Mouse (Mus musculus) forebrain, embryonic 12.5 days (tissue): ENCODE data around the gene Gm20388. TPM values are rescaled to one million over a fixed set of nuclear protein-coding genes. Genes with fewer than 3 reads are reported as not detected.

Experiments used
- ATAC-seq: fragments of 200-750 bp; cut with Nextera tagmentation; 2 replicates; pipeline ENCODE4 v1.8.0; 2017; ENCODE audit warnings: moderate TSS enrichment; ENCODE audit not compliant: low FRiP score
- H3K27ac ChIP-seq: fragments of 300-500 bp; sonication (generic); 2 replicates; pipeline ENCODE4 v1.5.1; 2016; ENCODE audit warnings: mild to moderate bottlenecking
- H3K27me3 ChIP-seq: fragments of 300-500 bp; sonication (generic); 2 replicates; pipeline ENCODE4 v1.6.1; 2016; ENCODE audit warnings: mild to moderate bottlenecking
- H3K36me3 ChIP-seq: fragments of 300-500 bp; sonication (generic); replicated peaks from 2 replicates; pipeline ENCODE4 v1.6.1; 2016; ENCODE audit warnings: mild to moderate bottlenecking
- H3K4me1 ChIP-seq: fragments of 300-500 bp; sonication (generic); 2 replicates; pipeline ENCODE4 v1.6.1; 2016
- H3K4me2 ChIP-seq: fragments of 300-500 bp; sonication (generic); 2 replicates; pipeline ENCODE4 v1.6.1; 2016; ENCODE audit warnings: mild to moderate bottlenecking, moderate library complexity
- H3K4me3 ChIP-seq: fragments of 300-500 bp; sonication (generic); replicated peaks from 2 replicates; pipeline ENCODE4 v1.5.1; 2016; ENCODE audit warnings: mild to moderate bottlenecking
- H3K9ac ChIP-seq: fragments of 300-500 bp; sonication (generic); 2 replicates; pipeline ENCODE4 v1.6.1; 2016; ENCODE audit warnings: mild to moderate bottlenecking
- H3K9me3 ChIP-seq: fragments of 300-500 bp; sonication (generic); 2 replicates; pipeline ENCODE4 v1.6.1; 2016
- WGBS: fragments of 180-500 bp; shearing (Covaris S2); methylation state at CpG from one replicate; pipeline ENCODE4 v1.1.7; 2016; 5-methylcytosine and 5-hydroxymethylcytosine counted together
- polyA plus RNA-seq: library from polyadenylated mRNA; unstranded; fragments of >200 nt; fragmentation: Nextera tagmentation; extraction: Ambion mirVana; gene quantifications from 2 replicates; pipeline ENCODE4 v1.2.1, GENCODE M21; 2016

Gene Gm20388
- polyA plus RNA-seq, 1 experiment from 2014 or later = not detected

- no peak overlapping the region for H3K4me2 ChIP-seq
- H3K27ac ChIP-seq = no peak overlapping the region
- no peaks in the 10 kb centered on the region for H3K9me3 ChIP-seq
- H3K9ac ChIP-seq = no peak overlapping the region
- no peak overlapping the region for H3K4me3 ChIP-seq
- H3K4me1 ChIP-seq = no peaks in the 10 kb centered on the region
- WGBS = 61% methylated on average over 17 of the region's 17 CpGs
- no peaks in the 10 kb centered on the region for H3K27me3 ChIP-seq
- no peaks in the 10 kb centered on the region for H3K36me3 ChIP-seq
- no peak for ATAC-seq
These were observed 1092.4 kb downstream of the Gm20388 start for GRCm38 (mm10) chr8:121002871-121003539.

DNA sequence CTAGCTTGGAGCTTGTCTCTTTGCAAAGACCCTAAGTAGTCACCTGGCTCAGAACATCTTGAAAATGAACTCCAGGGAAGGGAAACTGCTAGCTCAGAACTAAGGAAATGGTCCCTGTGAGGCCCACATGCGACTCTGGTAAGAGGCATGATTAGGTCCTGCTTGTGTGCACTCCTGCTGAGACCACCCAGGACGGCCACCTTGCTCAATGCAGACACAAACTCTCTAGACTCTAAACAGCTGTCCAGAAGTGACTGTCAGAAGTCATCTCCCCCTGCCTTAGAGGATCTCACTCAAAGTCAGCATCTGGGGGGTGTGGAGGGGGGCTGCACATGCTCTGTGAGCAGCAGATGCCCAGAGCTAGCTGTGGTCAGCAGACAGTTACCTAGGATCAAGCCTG is 1093.0 kb downstream of the Gm20388 start:
- H3K27me3 ChIP-seq = no peaks in the 10 kb centered on the region
- H3K27ac ChIP-seq = no peak overlapping the region
- no peak overlapping the region for H3K4me2 ChIP-seq
- no peak for ATAC-seq
- H3K36me3 ChIP-seq = no peaks in the 10 kb centered on the region
- no peak overlapping the region for H3K9ac ChIP-seq
- H3K4me1 ChIP-seq = no peaks in the 10 kb centered on the region
- H3K4me3 ChIP-seq = no peak overlapping the region
- 63% methylated on average over 2 of the region's 2 CpGs for WGBS
- no peaks in the 10 kb centered on the region for H3K9me3 ChIP-seq

GRCm38 (mm10) chr8:121013318-121013717 is 1102.7 kb downstream of the Gm20388 start:
- ATAC-seq = no peak
- no peak overlapping the region for H3K9ac ChIP-seq
- 52% methylated on average over 6 of the region's 6 CpGs for WGBS
- peaks cover 11% of the 10 kb centered on the region for H3K27me3 ChIP-seq
- no peak overlapping the region for H3K27ac ChIP-seq
- no peaks in the 10 kb centered on the region for H3K9me3 ChIP-seq
- H3K4me2 ChIP-seq = no peak overlapping the region
- H3K4me1 ChIP-seq = peaks cover 5% of the 10 kb centered on the region; the same call in 1 of the 2 replicates
- no peak overlapping the region for H3K4me3 ChIP-seq
- H3K36me3 ChIP-seq = no peaks in the 10 kb centered on the region

DNA sequence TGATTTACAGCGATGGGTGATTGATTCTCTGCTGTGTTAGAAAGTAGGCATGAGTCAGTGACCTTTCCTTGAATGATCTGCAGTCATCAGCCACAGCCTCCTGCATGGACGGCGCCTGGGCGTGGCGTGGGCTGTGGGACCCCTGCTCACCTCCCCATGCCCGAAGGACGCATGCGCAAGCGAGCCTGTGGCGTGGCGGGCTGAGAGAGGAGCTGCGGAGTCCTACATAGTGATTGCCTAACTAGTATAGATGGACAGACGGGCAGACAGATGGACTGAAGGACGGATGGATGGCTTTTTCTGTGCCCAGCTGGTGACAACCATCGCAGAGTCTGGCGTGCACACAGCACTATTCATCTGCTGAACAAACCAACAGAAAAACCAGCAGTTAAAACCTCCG is 1106.0 kb downstream of the Gm20388 start:
- peaks cover 8% of the 10 kb centered on the region; the same call in 1 of the 2 replicates for H3K27me3 ChIP-seq
- no peak overlapping the region for H3K4me2 ChIP-seq
- WGBS = 83% methylated on average over 17 of the region's 17 CpGs
- peaks cover 11% of the 10 kb centered on the region; the same call in 1 of the 2 replicates for H3K4me1 ChIP-seq
- H3K27ac ChIP-seq = no peak overlapping the region
- H3K36me3 ChIP-seq = no peaks in the 10 kb centered on the region
- no peak overlapping the region for H3K9ac ChIP-seq
- H3K4me3 ChIP-seq = no peak overlapping the region
- H3K9me3 ChIP-seq = no peaks in the 10 kb centered on the region
- ATAC-seq = no peak

GRCm38 (mm10) chr8:121018236-121018635 is 1107.6 kb downstream of the Gm20388 start:
- WGBS = 84% methylated on average over 10 of the region's 10 CpGs

DNA sequence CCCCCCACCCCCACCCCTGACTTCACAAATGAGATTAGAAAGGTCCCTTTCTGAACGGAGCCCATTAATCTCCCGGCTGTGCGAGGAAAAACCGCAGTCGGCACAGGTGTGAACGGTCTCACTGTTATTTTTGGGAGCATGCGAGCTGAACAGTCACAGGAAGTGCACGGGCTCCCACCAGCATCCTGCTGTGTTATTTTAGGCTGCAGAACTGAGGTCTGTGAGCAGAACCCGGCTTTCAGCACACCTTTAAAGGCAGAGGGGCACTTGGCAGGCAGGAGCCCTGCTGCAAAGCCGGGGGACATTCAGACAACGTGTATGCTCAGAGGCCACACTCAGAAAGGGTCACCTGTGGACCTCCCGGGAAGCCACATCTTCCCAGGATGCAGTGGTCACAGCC is 1110.8 kb downstream of the Gm20388 start:
- H3K9me3 ChIP-seq = no peaks in the 10 kb centered on the region
- H3K27ac ChIP-seq = no peak overlapping the region
- no peak overlapping the region for H3K9ac ChIP-seq
- no peak overlapping the region for H3K4me3 ChIP-seq
- no peaks in the 10 kb centered on the region for H3K36me3 ChIP-seq
- ATAC-seq = no peak
- H3K4me2 ChIP-seq = no peak overlapping the region
- WGBS = 56% methylated on average over 12 of the region's 12 CpGs
- 0 out of 2 replicates have a peak, but pooled peaks cover 6% of the 10 kb centered on the region for H3K4me1 ChIP-seq
- H3K27me3 ChIP-seq = peaks cover 7% of the 10 kb centered on the region; the same call in 1 of the 2 replicates

More at GRCm38 (mm10) chr8:121018236-121018635, 1107.6 kb downstream of the Gm20388 start:
- peaks cover 10% of the 10 kb centered on the region; the same call in 1 of the 2 replicates for H3K4me1 ChIP-seq
- H3K4me3 ChIP-seq = no peak overlapping the region
- no peaks in the 10 kb centered on the region for H3K9me3 ChIP-seq
- H3K27me3 ChIP-seq = peaks cover 8% of the 10 kb centered on the region; the same call in 1 of the 2 replicates
- no peak for ATAC-seq
- no peaks in the 10 kb centered on the region for H3K36me3 ChIP-seq
- no peak overlapping the region for H3K4me2 ChIP-seq
- no peak overlapping the region for H3K27ac ChIP-seq
- no peak overlapping the region for H3K9ac ChIP-seq

DNA sequence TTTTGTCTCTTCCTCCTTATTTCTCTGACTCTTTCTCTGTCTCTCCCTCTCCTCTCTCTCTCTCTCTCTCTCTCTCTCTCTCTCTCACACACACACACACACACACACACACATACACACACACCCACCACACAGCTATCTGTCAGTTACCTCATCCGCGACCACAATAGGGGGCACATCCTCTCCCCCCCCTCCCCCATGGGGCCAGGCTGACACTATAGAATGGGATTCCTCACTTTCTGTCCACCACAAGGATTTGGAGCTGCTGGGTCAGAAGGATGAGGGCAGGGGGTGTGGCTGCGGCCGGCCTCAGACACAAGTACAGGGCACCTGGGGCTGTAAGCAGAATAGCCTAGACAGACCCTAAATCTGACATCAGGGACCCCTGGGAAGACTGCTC is 1112.4 kb downstream of the Gm20388 start:
- Histone ChIP-seq H3K4me2 (no peak overlapping the region), H3K27me3 (no peaks in the 10 kb centered on the region), H3K9ac (no peak overlapping the region), H3K4me3 (no peak overlapping the region), H3K36me3 (no peaks in the 10 kb centered on the region), H3K27ac (no peak overlapping the region), H3K4me1 (0 out of 2 replicates have a peak, but pooled peaks cover 6% of the 10 kb centered on the region), H3K9me3 (no peaks in the 10 kb centered on the region)
- no peak for ATAC-seq
- 86% methylated on average over 4 of the region's 4 CpGs for WGBS

- Histone ChIP-seq H3K9ac (no peak overlapping the region), H3K27me3 (no peaks in the 10 kb centered on the region), H3K27ac (no peak overlapping the region), H3K4me1 (0 out of 2 replicates have a peak, but pooled peaks cover 6% of the 10 kb centered on the region), H3K9me3 (no peaks in the 10 kb centered on the region), H3K4me2 (no peak overlapping the region), H3K4me3 (no peak overlapping the region), H3K36me3 (no peaks in the 10 kb centered on the region)
- 80% methylated on average over 18 of the region's 18 CpGs for WGBS
- no peak for ATAC-seq
These were observed 1113.1 kb downstream of the Gm20388 start for GRCm38 (mm10) chr8:121023736-121024135.

DNA sequence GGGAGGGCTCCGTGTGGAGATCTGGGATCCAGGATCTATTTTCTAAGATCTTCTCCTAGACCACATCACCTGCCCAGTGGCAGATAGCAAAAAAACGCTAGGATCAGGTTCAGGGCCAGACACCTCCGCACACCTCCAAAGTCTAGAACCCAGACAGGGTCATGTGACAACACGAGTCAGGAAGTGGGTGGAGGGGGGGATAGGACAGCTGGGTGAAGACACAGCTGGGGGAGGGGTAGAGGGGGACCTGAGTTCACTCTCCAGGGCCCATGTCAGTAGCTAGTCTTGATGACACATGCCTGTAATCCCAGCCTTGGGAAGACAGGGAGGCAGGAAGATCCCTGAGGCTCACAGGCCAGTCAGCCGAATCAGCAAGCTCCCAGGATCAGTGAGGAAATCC is 1114.8 kb downstream of the Gm20388 start:
- no peak overlapping the region for H3K9ac ChIP-seq
- ATAC-seq = no peak
- H3K27ac ChIP-seq = no peak overlapping the region
- H3K9me3 ChIP-seq = no peaks in the 10 kb centered on the region
- H3K4me2 ChIP-seq = no peak overlapping the region
- H3K4me1 ChIP-seq = 0 out of 2 replicates have a peak, but pooled peaks cover 6% of the 10 kb centered on the region
- H3K36me3 ChIP-seq = no peaks in the 10 kb centered on the region
- H3K4me3 ChIP-seq = no peak overlapping the region
- 76% methylated on average over 5 of the region's 5 CpGs for WGBS
- 0 out of 2 replicates have a peak, but pooled peaks cover 3% of the 10 kb centered on the region for H3K27me3 ChIP-seq

DNA sequence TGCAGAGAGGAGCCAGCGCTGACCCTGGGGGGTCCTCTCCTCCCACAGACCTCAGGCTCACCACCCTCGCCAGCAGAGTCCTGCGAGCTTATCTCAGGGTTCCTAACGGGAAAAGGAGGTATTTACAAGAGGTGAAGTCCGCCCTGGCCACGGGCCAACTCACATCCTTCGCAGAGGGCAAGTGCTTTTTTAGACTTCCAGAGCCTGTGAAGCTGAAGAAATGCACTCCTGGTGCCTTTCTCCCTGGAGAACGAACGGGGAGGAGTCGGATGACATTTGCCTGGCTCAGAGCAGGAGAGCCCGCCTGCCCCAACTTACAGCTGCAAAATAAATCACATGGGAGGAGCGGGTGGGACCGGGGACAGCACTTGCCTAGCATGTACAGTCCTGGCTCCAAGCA is 1117.1 kb downstream of the Gm20388 start:
- no peak for ATAC-seq
- Histone ChIP-seq H3K4me1 (no peaks in the 10 kb centered on the region), H3K4me3 (no peak overlapping the region), H3K9ac (no peak overlapping the region), H3K36me3 (no peaks in the 10 kb centered on the region), H3K4me2 (no peak overlapping the region), H3K27me3 (peaks cover 15% of the 10 kb centered on the region; the same call in 1 of the 2 replicates), H3K27ac (no peak overlapping the region), H3K9me3 (no peaks in the 10 kb centered on the region)
- 56% methylated on average over 13 of the region's 13 CpGs for WGBS

DNA sequence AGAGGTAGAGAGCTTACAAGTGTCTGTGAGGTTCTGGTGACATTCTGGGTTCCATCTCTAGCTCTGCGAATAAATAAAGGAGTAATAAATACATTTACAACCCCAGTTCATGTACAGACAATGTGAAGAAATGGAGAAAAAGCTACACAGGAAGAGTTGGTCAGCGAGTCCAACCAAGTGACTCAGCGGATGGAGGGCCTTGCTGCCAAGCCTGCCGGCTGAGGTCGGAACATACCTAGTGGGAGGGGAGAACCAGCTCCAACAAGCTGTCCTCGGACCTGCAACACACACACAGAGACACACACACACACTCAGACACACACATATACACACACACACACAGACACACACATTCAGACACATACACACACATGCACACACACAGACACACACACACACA is 1118.4 kb downstream of the Gm20388 start:
- no peaks in the 10 kb centered on the region for H3K4me1 ChIP-seq
- peaks cover 17% of the 10 kb centered on the region; the same call in 1 of the 2 replicates for H3K27me3 ChIP-seq
- H3K4me2 ChIP-seq = no peak overlapping the region
- H3K4me3 ChIP-seq = no peak overlapping the region
- H3K36me3 ChIP-seq = no peaks in the 10 kb centered on the region
- H3K9me3 ChIP-seq = no peaks in the 10 kb centered on the region
- no peak overlapping the region for H3K27ac ChIP-seq
- no peak overlapping the region for H3K9ac ChIP-seq
- 90% methylated on average over 6 of the region's 6 CpGs for WGBS
- ATAC-seq = no peak

- ATAC-seq = no peak
- Histone ChIP-seq H3K27ac (no peak overlapping the region), H3K27me3 (peaks cover 21% of the 10 kb centered on the region; the same call in 1 of the 2 replicates), H3K4me3 (no peak overlapping the region), H3K36me3 (no peaks in the 10 kb centered on the region), H3K4me2 (no peak overlapping the region), H3K9me3 (no peaks in the 10 kb centered on the region), H3K9ac (no peak overlapping the region), H3K4me1 (no peaks in the 10 kb centered on the region)
- 78% methylated on average over 10 of the region's 10 CpGs for WGBS
These were observed 1119.9 kb downstream of the Gm20388 start for GRCm38 (mm10) chr8:121030496-121031040.
